Mouse (Mus musculus) embryo, embryonic 10.5 days (tissue): Measurements from ENCODE around the gene Catsperd.

Experiments
- DNase-seq: peaks from one replicate; pipeline ENCODE4 v3.0.0-alpha.2; 2015; ENCODE audit warnings: low spot score

The Catsperd gene

DNA sequence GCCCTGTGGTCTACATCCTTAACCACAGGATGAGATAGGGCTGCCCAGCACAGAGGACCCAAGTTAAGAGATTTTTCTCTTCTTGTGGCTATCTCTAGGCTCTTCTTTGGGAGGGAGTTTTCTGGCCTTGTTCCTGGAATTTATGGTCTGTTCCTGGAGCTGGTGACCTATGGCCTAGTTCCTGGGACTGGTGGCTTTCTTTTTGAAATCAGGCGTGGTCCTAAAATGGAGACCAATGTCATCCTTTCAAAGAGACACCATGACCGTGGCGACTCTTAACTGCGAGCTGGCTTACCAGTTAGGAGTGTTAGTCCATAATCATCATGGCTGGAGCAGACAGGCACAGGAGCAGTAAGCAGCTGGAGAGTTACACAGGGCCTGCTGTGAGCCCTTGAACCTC lies 38.4 kb downstream of the Catsperd start:
- DNase-seq, result no peak

DNA sequence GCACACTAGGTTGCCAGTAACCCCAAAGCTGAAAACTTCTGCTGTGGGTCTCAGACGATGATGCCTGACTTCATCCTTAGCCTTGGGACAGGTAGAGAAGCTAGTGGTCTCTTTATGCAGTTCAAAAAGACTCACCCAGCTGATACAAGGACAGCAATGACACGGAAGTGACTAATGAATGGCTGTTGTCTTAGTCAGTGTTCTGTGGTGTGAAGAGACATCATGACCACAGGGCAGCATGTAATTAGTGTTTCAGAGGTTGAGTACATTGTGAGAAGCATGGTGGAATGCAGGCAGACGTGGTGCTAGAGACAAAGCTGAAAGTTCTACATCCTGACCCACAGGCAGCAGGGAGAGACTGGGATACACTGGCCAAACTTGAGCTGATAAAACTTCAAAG lies 39.6 kb downstream of the Catsperd start:
- DNase-seq, result no peak

DNA sequence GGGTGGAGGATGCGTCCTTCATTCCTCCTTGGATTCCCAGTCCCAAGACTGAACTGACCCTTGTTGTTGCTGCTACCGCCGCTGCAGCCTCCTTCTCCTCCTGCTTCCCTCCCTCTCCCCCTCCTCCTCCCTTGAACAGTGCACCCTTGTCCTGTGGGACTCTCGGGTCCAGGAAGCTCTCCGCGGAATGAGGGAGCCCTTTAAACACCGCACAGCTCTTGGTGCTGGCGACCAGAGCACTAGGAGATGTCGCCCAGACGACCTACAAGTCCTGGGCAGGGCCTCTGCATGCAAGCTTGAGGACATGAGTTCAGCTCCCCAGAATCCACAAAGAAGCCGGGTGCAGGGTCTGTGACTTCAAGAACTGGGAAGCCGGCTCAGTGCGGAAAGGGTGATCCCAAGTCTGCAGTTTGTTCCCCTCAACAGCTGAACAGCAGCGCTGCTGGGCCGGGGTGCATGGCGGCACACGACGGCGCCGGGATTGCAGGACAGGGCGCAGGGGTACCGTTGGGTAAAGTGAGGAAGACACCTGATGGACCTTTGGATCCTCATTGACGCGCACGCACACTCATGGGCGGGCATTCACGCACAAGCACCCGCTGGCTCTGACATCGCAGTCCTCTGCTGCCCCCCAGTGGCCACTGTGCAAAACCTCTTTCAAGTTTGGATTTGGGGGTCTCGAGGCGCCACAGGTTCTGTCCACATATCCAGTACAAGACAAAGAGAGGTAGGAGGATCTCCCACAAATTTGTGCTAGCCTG lies 40.6 kb downstream of the Catsperd start:
- DNase-seq, result peak; percentile 93

DNA sequence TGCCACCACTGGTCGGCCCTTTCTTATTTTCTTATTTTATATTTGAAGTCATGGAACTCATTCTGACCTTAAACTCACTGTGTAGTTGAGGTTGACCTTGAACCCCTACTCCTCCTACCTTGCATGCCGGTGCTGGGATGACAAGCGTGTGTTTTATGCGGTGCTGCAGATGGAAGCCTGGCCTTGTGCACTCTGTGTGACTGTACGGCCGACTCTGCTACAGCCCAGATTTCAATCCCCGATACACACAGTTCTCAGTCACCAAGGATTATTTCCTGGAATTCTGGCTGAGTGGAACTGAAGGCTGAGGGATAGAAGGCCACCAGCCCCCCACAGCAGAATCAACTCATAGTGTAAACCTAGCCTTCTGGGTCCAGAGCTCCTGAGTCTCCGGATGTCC lies 41.8 kb downstream of the Catsperd start:
- no peak for DNase-seq

DNA sequence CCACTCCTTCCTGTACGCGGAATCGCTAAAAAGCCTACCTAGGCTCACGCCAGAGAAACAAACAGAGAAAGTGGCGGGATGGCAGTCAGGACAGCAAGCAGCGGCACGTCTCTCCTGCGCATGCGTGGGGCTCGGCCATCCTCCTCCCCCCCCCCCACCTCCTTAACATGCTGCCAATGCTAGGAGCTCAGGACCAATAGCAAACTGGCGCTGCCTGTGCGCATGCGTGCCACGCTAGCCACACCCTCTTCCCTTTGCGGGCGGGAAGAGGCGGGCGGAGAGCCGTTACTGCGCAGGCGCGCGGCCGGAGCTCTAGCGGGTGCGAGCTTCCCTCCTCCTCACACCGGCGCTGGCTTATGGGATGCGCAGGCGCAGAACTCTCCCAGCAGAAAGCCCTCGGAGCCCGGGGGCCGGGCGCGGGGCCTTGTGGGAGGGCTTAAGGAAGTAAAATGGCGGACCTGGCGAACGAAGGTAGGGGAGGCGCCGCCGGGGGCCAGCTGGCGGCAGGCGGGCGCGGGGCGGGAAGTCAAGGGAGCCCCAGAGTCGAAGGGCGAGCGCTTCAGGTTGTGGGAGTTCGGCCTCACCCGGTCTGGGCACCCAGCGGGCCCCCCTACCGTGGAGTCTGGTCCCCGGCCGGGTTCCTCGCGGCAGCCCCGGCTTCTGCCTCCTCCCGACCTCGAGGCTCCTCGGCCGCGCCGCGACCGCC lies 45.2 kb downstream of the Catsperd start, which contains the start of gene Ranbp3:
Gene Ranbp3 (plus strand): TSS at position 354 of the 706 bp plus-strand sequence.
- DNase-seq, result peak; percentile 99

DNA sequence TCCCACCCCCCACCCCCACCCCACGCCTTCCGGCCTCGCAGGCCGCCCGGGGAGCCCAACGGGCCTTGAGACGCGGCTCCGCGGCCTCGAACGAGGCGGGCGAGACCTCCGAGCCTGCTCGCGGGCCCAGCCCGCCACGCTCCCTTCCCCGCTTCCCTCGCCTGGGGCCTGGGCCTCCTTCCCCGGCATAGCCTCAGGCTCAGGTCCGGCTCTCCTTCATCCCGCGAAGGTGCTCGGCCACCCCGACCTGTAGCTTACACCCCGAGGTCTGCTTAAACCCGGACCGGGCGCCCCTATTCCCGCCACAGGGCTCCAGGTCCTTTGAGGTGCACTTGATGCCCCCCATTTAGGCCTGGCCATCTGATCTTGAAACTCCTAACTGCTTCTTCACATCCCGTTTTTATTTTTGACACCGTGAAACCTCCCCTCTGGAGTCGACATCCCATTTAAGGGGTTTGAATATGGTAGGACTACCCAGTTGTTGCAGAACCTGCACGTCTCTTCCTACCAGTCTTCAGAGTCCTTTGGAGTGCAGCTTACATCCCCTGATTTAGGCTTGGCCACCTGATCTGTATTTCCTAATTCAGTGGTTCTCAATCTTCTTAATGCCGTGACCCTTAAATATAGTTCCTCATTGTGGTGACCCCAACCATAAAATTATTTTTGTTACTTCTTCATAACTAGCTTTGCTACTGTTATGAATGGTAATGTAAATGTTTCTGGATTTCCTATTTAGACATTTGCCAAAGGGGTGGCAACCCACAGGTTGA lies 45.9 kb downstream of the Catsperd start:
- DNase-seq, result peak; percentile 11

DNA sequence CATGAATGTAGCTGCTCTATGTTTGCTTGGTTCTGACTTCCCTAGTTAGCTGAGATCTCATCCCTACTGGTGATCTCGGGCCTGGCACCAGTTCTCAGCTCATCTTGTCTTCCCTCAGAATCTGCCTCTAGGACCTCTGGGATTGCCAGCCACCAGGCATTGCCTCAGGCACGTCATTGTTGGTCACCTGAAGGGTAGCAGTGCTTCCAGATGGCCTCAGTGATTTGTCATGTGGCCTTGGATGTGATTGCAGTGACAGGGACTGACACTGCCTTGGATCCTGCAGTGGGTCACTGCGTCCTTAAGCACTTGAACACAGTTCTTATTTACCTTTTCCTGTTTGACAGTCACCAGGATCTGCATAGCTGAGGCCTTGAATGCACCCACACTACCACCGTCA lies 53.8 kb downstream of the Catsperd start:
- DNase-seq, result no peak

DNA sequence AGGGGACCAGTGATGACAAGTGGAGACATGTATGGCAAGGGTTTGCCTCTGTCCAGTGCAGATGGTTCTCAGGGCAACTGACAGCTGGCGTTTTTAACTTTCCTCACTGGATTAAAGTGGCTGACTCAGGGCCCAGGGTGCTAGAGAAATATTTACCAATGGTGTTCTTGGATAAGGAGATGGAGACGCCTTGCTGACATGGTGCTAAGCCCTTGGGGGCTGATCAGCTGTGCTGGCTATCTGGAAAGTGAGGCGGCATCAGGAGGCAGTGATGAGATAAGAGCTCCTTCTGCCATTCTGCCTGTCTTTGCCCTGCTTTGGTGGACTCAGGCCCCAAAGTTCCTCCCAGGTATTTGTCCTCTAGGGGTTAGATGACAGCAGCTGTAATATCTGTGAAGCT lies 54.9 kb downstream of the Catsperd start:
- DNase-seq, result no peak

DNA sequence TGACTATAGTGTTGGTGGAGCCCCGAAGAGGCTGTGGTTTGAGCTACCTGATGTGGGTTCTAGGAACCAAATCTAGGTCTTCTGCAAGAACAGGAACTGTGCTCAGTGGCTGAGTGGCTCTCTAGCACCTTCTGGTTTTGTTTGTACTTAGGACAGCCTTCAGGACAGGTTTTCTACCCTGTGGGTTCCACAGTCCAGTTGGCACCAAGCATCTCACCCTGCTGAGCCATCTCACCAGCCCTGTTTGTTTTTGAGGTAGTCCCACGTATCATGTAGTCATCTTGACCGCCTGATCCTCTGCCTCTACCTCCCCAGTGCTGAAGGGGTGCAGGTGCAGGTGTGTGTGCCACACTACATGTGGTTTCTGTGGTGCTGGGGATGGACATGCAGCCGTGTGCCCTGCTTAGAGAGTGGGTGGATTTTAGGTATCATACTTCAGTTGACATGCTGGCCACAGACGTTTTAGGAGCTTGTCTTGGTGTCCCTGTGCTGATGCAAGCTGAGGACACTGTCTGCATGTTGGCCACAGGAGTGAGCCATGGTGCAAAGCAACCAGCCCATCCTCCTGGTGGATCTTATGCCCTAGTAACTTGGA lies 55.7 kb downstream of the Catsperd start:
- DNase-seq, result no peak

DNA sequence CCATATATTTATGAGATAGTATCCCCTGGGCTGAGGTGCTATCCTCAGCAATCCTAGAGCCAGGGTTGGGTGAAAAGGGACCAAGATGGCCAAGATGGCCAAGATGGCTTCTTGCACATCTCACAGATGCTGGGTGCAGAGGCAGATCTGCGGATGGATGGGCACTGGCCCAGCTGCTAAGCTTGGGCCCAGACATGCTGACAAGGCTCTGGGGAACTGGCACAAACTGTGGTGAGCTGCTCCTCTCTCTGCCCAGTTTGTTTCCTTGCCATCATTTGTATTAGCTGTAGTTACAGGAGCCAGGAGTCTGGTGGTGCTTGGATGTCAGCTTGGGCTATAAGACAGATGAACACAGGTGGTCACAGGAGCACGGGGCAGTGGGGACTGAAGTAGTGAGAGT lies 56.7 kb downstream of the Catsperd start:
- DNase-seq, result no peak

DNA sequence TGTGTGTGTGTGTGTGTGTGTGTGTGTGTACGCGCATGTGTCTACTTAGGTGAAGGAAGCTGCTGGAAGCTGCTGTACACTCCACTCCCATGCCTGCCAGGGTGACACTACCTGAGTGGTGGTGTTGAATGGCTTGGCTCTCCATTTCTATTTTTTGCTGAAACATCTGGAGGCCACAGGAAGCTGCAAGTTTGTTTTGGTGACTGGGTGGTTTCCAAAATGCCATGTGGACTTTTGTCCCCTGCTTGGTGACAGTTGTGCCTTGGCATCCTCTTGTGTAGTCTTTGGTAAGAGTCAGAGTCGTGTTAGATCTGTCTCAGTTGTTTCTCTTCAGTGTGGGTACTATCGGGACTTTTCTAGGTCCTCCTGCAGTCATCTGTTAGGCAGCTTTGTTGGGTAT lies 58.9 kb downstream of the Catsperd start:
- no peak for DNase-seq

DNA sequence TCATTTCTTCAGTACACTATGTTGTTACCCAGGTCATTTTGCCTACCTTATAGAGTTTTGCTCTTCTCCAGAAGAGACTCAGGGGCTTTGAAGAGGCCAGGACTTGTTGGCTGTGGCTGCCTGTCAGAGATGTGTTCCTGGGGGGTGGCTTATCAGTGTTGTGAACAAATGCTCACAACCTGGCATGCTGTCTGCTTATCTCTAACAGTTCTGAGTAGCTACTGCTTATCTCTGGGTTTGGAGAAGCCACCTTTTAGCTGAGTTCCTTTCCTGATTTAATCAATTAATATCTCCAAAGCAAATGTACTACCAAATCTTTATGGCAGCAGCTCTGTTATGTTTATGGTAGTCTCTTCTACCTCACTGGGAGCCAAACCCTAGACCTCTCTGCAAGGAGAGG lies 60.1 kb downstream of the Catsperd start:
- DNase-seq, result no peak

DNA sequence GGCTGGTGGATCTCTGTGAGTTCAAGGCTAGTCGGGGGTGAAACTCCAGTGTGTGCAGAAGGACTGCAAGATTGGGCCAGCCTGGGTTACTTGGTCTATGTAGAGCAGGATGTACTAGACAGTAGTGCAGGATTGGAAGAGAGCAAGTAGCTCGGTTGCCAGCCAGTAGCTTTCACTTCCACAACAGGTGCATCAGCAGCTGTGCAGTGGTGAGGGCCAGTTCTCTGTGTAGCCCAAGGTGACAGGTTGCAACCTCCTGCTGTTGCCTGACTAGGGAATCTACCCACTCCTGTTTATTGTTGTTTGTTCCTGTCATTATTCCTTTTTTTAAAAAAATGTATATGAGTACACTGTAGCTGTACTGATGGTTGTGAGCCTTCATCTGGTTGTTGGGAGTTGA lies 60.7 kb downstream of the Catsperd start:
- no peak for DNase-seq

DNA sequence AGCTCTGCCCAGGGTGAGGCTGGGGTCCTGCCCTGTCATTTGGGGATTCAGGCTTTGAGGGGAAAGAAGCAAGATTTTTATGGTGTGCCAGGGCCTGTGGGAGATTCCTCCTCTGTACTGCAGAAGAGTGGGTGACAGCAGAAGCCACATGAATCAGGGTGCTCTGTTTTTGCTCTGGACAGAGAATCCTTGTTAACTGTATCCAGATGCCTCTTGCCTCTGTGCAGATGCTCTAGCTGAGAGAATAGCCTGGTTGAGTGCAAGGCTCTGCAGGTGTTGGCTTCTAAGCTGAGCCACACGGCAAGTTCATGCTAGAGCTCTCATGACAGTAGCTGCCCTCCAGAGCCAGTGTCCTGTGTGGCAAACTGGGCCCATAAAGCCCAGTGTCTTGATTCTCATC lies 65.5 kb downstream of the Catsperd start:
- DNase-seq, result no peak

DNA sequence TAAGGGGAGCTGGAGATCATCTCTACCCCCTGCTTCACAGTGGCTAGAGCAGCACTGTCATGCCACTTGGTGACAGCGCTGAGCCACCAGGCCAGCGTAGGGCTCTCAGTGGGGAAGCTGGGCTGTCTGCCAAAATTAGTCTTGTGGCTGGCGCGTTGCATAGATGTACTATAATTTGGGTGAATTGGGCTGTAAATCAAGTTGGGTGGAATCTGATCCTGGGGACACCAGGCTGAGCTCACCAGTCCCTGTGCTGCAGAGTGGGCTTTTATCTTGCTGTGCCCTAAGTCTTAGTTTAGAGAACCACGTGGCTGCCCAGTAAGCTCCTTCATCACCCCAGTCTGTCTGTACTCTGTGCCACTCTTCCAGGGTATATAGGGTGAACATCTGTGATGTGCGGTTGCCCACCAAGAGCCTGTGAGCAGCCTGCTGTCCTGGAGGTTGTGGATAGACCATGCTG lies 65.9 kb downstream of the Catsperd start:
- no peak for DNase-seq

DNA sequence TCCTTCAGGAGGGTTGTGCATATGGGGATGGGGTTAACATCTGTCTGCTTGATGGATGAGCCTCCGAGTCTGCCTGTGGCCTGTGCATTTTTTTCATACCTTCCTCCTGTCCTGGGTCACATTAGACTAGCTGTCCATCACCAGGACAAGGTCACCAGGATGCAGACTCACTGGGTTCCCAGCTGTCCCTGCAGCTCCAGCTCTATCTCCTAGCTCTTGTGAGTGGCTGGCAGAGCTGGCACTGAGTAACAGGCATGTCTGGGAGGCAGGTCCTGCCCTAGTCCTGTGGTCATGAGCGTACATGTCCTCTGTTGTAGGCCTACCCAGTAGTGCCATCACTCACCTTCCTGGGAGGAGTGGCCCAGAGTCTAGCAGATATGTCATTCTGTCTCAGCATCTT lies 72.5 kb downstream of the Catsperd start:
- DNase-seq, result no peak

DNA sequence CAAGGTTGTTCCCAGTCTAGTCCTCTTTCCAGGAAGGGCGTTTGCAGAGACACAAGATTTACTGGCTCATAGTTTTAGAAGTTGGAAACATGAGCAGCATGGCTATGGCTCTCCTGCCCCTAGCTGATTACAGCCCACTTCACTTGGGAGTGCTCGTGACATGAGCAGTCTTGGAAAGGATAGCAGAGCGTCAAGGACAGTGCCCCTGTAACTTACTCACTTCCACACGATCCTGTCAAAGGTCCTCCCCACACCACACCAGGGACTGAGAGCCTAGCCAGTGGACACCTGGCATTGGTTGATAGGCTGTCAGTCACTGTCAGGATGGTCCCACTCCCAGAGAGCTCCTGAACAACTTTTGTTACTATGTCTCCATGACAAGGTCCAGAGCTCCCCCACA lies 75.1 kb downstream of the Catsperd start:
- no peak for DNase-seq

DNA sequence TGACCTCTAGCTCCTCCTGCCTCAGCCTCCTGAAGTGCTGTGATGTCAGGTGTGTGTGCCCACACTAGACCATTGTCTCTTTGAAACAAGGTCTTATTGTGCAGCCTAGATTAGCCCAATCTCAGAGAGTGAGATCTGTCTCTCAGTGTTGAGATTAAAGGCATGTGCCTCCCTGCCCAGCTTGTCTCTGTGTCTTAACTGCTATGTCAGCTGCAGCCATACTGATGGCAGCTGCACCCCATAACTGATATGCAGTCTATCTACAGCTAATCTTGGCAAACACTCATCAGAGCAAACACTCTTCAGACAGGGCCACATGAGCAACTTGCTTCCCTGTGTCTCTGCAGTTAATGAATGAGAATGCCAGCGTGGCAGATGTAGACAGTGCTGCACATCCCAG lies 78.6 kb downstream of the Catsperd start:
- DNase-seq, result no peak

DNA sequence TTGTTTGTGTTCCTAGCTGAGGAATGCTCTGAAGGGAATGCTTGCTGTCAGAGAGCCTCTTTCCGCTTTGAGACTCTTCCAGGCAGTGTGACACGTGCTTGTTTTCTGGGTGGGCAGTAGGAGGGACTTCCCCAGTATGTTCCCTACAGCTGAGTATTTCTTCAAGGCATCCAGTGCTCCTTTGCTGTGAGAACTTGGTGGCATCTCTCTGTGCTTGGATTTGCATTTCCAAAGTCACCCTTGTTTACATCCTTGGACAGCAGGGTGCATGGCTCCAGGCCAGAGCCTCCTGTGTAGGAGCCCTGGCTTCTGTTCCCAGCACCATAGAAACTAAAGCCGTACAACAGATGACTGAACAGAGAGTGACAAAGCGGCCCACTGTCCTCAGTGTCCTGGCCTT lies 80.7 kb downstream of the Catsperd start:
- DNase-seq, result no peak

DNA sequence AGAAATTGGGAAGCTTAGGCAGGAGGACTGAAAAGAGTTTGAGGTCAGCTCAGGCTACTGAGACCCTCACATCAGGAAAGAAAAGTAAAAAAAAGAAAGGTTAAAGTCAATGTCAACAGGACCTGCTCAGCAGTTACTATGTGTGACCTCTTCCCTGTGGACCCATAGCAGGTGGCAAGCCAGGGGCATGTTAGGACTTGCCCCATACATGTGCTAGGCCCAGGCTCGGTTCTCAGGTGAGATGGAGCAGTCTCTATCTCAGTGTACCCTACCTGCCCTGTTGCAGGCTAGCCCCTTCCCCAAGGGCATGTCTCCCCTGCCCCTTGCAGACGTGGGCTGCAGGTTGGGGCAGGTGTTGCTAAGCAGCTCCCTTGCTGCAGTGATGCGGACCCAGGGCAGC lies 81.8 kb downstream of the Catsperd start:
- no peak for DNase-seq
